Mouse (Mus musculus) heart, postnatal 0 days (tissue): ENCODE data around the gene Arhgef28.

Experiments used
- CTCF ChIP-seq: IDR thresholded peaks from 2 replicates; pipeline ENCODE4 v1.5.1; 2016; ENCODE audit warnings: antibody characterized with exemption, control low read depth, low read depth
- EP300 ChIP-seq: IDR thresholded peaks from 2 replicates; pipeline ENCODE4 v1.6.1; 2016; ENCODE audit warnings: antibody characterized with exemption, low read depth

DNA sequence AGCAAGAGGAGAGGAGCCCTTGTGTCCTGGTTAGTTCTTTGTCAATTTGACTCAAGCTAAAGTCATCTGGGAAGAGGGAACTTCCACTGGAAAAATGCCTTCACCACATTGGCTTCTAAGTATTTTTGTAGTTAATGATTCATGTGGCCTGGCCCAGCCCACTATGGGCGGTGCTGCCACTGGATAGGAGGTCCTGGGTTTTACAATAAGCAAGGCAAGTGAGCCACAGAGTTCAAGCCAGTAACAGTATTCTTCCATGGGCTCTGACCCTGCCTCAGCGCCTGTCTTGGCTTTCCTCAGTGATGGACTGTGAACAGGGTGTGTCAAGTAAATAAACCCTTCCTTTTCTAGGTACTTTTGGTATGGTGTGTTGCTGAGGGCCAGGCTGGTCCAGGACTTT is 229.6 kb downstream of the Arhgef28 start:
- TF ChIP-seq CTCF (no peak), EP300 (no peak)
